Mouse (Mus musculus): ENCODE measurements at regions not wholly inside any gene's neighbourhood (a gene's known extent, or its start where the extent isn't known, plus 50 kb on each side); places are given as distances from the start of the nearest gene placed in this dataset.

DNA sequence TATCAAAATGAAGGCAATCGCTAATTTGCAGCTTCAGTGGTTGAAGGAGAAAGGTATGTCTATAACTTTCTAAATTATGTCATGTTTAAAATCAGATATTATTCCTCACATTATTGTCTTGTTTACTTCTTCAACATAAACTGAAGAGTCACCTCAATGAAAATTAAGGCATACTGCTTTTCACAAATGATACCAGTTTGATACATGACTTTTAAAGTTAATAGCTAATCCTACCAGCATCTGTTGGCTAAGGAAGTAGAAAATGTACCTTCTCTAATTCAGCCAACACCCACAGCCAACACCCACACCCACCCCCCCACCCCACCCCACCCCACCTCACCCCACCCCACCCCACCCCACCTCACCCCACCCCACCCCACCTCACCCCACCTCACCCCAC is 158.3 kb downstream of the Qdpr start:
- no peak overlapping the region for H3K4me2 ChIP-seq (ENCODE audit: insufficient read depth, low read depth, poor library complexity, severe bottlenecking)
- no peak overlapping the region for H3K4me3 ChIP-seq (replicated peaks in 1 of 3; ENCODE audit: low read depth in 2 of 3, low read length in 2 of 3, poor library complexity in 1 of 3)
- H3K9me3 ChIP-seq (replicated peaks; ENCODE audit: low read length): no peaks in the 10 kb centered on the region
- dilution Hi-C loops (cut with MboI; ENCODE audit: extremely low pct_ligation_motif_present, extremely low pct_unique_long_range_greater_than_20kb, low sequenced_read_pairs): no loop called here
- peaks cover 12% of the 10 kb centered on the region; the same call in 1 of the 2 replicates for H3K79me2 ChIP-seq (replicated peaks; ENCODE audit: control insufficient read depth, extremely low read depth, insufficient read depth, poor library complexity, severe bottlenecking)
- peaks cover 6 to 27% of the 10 kb centered on the region in 2 experiments for H3K4me1 ChIP-seq (ENCODE audit: control insufficient read depth in 1 of 2, insufficient read depth in 2 of 2)
- in situ Hi-C loops (cut with MboI; ENCODE audit: low pct_ligation_motif_present, low pct_unique_long_range_greater_than_20kb, low sequenced_read_pairs): no loop called here
- no peaks in the 10 kb centered on the region for H3K27me3 ChIP-seq (replicated peaks)
- DNase-seq (ENCODE audit: extremely low read depth): no peak
- no peaks in the 10 kb centered on the region for H3K36me3 ChIP-seq (replicated peaks in 1 of 2; ENCODE audit: control insufficient read depth in 1 of 2, insufficient read depth in 1 of 2, low read length in 1 of 2)
- no peak overlapping the region for H3K9ac ChIP-seq (ENCODE audit: insufficient read depth, low read depth)
- no peak for TF ChIP-seq USF1 (IDR thresholded peaks at IDR 0.05; ENCODE audit: low read depth, low read length)
- no peak for TF ChIP-seq PAX5 (IDR thresholded peaks at IDR 0.05; ENCODE audit: low read length)
- no peak for TF ChIP-seq ZMIZ1 (IDR thresholded peaks at IDR 0.05; ENCODE audit: low read depth, low read length)
- no peak for TF ChIP-seq EP300 (IDR thresholded peaks at IDR 0.05; ENCODE audit: low read length)
- no peak for TF ChIP-seq MAZ (IDR thresholded peaks at IDR 0.05; ENCODE audit: low read depth, low read length)
- no peak for TF ChIP-seq ZNF384 (IDR thresholded peaks at IDR 0.05; ENCODE audit: low read depth, low read length)
- no peak for TF ChIP-seq RAD21 (IDR thresholded peaks at IDR 0.05; ENCODE audit: low read depth, low read length)
- no peak for TF ChIP-seq JUND (conservative IDR thresholded peaks at IDR 0.05; ENCODE audit: low read depth, low read length)
- no peak for TF ChIP-seq CHD1 (IDR thresholded peaks at IDR 0.05; ENCODE audit: low read depth, low read length)
- TF ChIP-seq MYC (IDR thresholded peaks at IDR 0.05; ENCODE audit: low read depth, low read length): no peak
- no peak overlapping the region for H3K27ac ChIP-seq (ENCODE audit: insufficient read depth, low read depth)

DNA sequence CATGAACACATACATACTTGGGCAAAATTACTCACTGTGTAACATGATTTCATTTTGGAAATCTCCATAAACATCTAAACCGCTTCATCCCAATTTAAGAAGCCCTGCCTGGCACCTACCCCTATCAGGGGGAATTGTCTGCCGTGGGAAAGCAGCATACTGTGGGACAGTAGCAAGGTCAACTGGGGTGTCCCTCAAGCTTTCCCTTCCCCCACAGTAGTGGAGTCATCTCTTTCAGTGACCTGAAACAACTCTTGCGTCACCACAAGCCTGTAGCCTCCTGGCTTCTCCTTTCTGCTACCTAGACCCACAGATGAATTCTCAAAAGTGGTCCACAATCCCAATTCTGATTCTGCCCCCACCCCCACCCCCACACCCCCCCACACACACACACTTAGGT is 158.8 kb downstream of the Qdpr start:
- no peak overlapping the region for H3K4me3 ChIP-seq (replicated peaks in 1 of 3; ENCODE audit: low read depth in 2 of 3, low read length in 2 of 3, poor library complexity in 1 of 3)
- dilution Hi-C loops (cut with MboI; ENCODE audit: extremely low pct_ligation_motif_present, extremely low pct_unique_long_range_greater_than_20kb, low sequenced_read_pairs): no loop called here
- no peak overlapping the region for H3K27ac ChIP-seq (ENCODE audit: insufficient read depth, low read depth)

DNA sequence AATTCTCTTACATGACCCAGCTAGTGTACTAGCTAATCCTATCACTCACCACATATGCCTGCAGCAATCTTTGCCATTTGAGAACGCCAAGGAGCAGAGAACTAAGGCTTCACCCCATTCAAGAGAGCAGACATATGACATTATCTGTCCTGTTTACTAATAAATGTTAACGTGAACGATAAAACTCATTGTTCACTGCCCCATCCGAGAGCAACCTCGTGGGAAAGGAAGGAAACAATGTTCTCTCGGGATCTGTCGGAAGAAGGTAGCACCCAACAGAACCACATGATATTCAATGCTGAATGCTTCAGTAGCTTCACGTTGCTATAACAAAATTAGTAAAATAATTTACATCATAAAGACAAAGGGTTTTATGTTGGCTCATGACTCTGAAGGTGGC is 163.6 kb downstream of the Qdpr start:
- in situ Hi-C loops (cut with MboI; ENCODE audit: low pct_ligation_motif_present, low pct_unique_long_range_greater_than_20kb, low sequenced_read_pairs): no loop called here
- Histone ChIP-seq H3K4me2 (ENCODE audit: insufficient read depth, low read depth, poor library complexity, severe bottlenecking) (no peak overlapping the region), H3K79me2 (replicated peaks; ENCODE audit: control insufficient read depth, extremely low read depth, insufficient read depth, poor library complexity, severe bottlenecking) (peaks cover 3% of the 10 kb centered on the region; the same call in 1 of the 2 replicates), H3K4me1 (ENCODE audit: control insufficient read depth in 1 of 2, insufficient read depth in 2 of 2) (0 out of 4 replicates have a peak, but pooled peaks cover 0 to 3% of the 10 kb centered on the region in 2 experiments), H3K4me3 (replicated peaks in 1 of 3; ENCODE audit: low read depth in 2 of 3, low read length in 2 of 3, poor library complexity in 1 of 3) (no peak overlapping the region), H3K27ac (ENCODE audit: insufficient read depth, low read depth) (no peak overlapping the region), H3K9me3 (replicated peaks; ENCODE audit: low read length) (no peaks in the 10 kb centered on the region), H3K36me3 (replicated peaks in 1 of 2; ENCODE audit: control insufficient read depth in 1 of 2, insufficient read depth in 1 of 2, low read length in 1 of 2) (no peaks in the 10 kb centered on the region), H3K9ac (ENCODE audit: insufficient read depth, low read depth) (no peak overlapping the region), H3K27me3 (replicated peaks) (no peaks in the 10 kb centered on the region)
- DNase-seq (ENCODE audit: extremely low read depth): no peak
- dilution Hi-C loops (cut with MboI; ENCODE audit: extremely low pct_ligation_motif_present, extremely low pct_unique_long_range_greater_than_20kb, low sequenced_read_pairs): no loop called here
- no peak for TF ChIP-seq TCF12 (IDR thresholded peaks at IDR 0.05; ENCODE audit: low read depth, low read length)
- no peak for TF ChIP-seq NELFE (IDR thresholded peaks at IDR 0.05; ENCODE audit: low read depth, low read length)
- no peak for TF ChIP-seq BHLHE40 (IDR thresholded peaks at IDR 0.05; ENCODE audit: low read depth, low read length)
- TF ChIP-seq CHD2 (IDR thresholded peaks at IDR 0.05; ENCODE audit: low read length): no peak
- no peak for TF ChIP-seq POLR2A (IDR thresholded peaks at IDR 0.05; ENCODE audit: low read depth, low read length)

More for the DNA sequence above, 158.8 kb downstream of the Qdpr start:
- Histone ChIP-seq H3K4me1 (ENCODE audit: control insufficient read depth in 1 of 2, insufficient read depth in 2 of 2) (peaks cover 6 to 27% of the 10 kb centered on the region in 2 experiments), H3K9me3 (replicated peaks; ENCODE audit: low read length) (no peaks in the 10 kb centered on the region), H3K9ac (ENCODE audit: insufficient read depth, low read depth) (no peak overlapping the region), H3K4me2 (ENCODE audit: insufficient read depth, low read depth, poor library complexity, severe bottlenecking) (no peak overlapping the region), H3K27me3 (replicated peaks) (no peaks in the 10 kb centered on the region), H3K36me3 (replicated peaks in 1 of 2; ENCODE audit: control insufficient read depth in 1 of 2, insufficient read depth in 1 of 2, low read length in 1 of 2) (no peaks in the 10 kb centered on the region), H3K79me2 (replicated peaks; ENCODE audit: control insufficient read depth, extremely low read depth, insufficient read depth, poor library complexity, severe bottlenecking) (peaks cover 12% of the 10 kb centered on the region; the same call in 1 of the 2 replicates)
- in situ Hi-C loops (cut with MboI; ENCODE audit: low pct_ligation_motif_present, low pct_unique_long_range_greater_than_20kb, low sequenced_read_pairs): no loop called here
- no peak for TF ChIP-seq HCFC1 (IDR thresholded peaks at IDR 0.05; ENCODE audit: low read depth, low read length)
- peak; percentile 66; the same call in 1 of the 2 replicates for TF ChIP-seq CHD2 (IDR thresholded peaks at IDR 0.05; ENCODE audit: low read length)
- TF ChIP-seq IRF4 (IDR thresholded peaks at IDR 0.05; ENCODE audit: low read depth, low read length): peak; percentile 24; the same call in 1 of the 2 replicates
- DNase-seq (ENCODE audit: extremely low read depth): no peak
